Mouse (Mus musculus) lung, embryonic 15.5 days (tissue): Measurements from ENCODE around the gene Tfip11. TPM values are rescaled to one million over a fixed set of nuclear protein-coding genes. Genes with fewer than 3 reads are reported as not detected.
A peak's percentile ranks its signal among the peaks of the same experiment; 100 is the strongest.

Experiments
- ATAC-seq: fragments of 200-750 bp; cut with Nextera tagmentation; 2 replicates; pipeline ENCODE4 v1.8.0; 2017; ENCODE audit warnings: moderate number of reproducible peaks, borderline replicate concordance; ENCODE audit not compliant: low FRiP score, low TSS enrichment; ENCODE audit errors: extremely low read depth
- H3K27ac ChIP-seq: fragments of 300-500 bp; sonication (generic); 2 replicates; pipeline ENCODE4 v1.5.1; 2015; ENCODE audit warnings: moderate library complexity, mild to moderate bottlenecking, inconsistent platforms
- H3K27me3 ChIP-seq: fragments of 300-500 bp; sonication (generic); 2 replicates; pipeline ENCODE4 v1.6.1; 2015; ENCODE audit warnings: inconsistent platforms
- H3K36me3 ChIP-seq: fragments of 300-500 bp; sonication (generic); 2 replicates; pipeline ENCODE4 v1.6.1; 2015; ENCODE audit warnings: inconsistent platforms
- H3K4me1 ChIP-seq: fragments of 300-500 bp; sonication (generic); 2 replicates; pipeline ENCODE4 v1.6.1; 2015; ENCODE audit warnings: inconsistent platforms
- H3K4me2 ChIP-seq: fragments of 300-500 bp; sonication (generic); 2 replicates; pipeline ENCODE4 v1.6.1; 2015; ENCODE audit warnings: inconsistent platforms, mild to moderate bottlenecking, moderate library complexity
- H3K4me3 ChIP-seq: fragments of 300-500 bp; sonication (generic); 2 replicates; pipeline ENCODE4 v1.5.1; 2015; ENCODE audit warnings: mild to moderate bottlenecking, inconsistent platforms
- H3K9ac ChIP-seq: fragments of 300-500 bp; sonication (generic); 2 replicates; pipeline ENCODE4 v1.6.1; 2015; ENCODE audit warnings: inconsistent platforms
- H3K9me3 ChIP-seq: fragments of 300-500 bp; sonication (generic); 2 replicates; pipeline ENCODE4 v1.6.1; 2016; ENCODE audit warnings: inconsistent platforms
- WGBS: fragments of 180-500 bp; shearing (Covaris S2); methylation state at CpG from one replicate; pipeline ENCODE4 v1.1.7; 2015; 5-methylcytosine and 5-hydroxymethylcytosine counted together
- polyA plus RNA-seq: library from polyadenylated mRNA; unstranded; fragments of >200 nt; fragmentation: Nextera tagmentation; extraction: Ambion mirVana; gene quantifications from 2 replicates; pipeline ENCODE4 v1.2.1, GENCODE M21; 2015

Tfip11 gene
- polyA plus RNA-seq, 1 experiment from 2014 or later, result 30.4 TPM

DNA sequence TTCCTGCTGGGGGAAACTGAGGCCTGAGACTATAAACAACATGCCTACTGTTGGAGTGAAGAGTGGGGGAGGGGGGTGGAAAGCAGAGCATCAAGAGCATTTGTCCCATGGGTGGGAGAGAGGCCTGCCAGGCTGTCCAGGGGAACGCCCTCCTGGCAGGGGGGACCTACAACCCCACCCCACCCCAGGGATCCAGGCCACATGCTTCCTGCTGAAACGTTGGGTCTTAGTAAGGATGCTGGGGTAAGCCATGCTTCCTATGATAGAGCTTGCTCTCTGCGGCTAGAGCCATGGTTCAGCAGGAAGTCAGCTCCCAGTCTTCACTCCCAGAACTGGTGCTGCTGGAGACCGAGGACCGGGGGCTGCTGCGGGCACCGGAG lies 42.0 kb upstream of the Tfip11 start:
- no peak for ATAC-seq
- no peaks in the 10 kb centered on the region for H3K9me3 ChIP-seq
- peak overlapping the region; percentile 83 for H3K27ac ChIP-seq
- WGBS, result 65% methylated on average over 7 of the region's 7 CpGs
- no peak overlapping the region for H3K9ac ChIP-seq
- H3K27me3 ChIP-seq, result no peaks in the 10 kb centered on the region
- H3K4me3 ChIP-seq, result no peak overlapping the region
- no peaks in the 10 kb centered on the region for H3K36me3 ChIP-seq
- H3K4me1 ChIP-seq, result peaks cover 68% of the 10 kb centered on the region
- no peak overlapping the region for H3K4me2 ChIP-seq

DNA sequence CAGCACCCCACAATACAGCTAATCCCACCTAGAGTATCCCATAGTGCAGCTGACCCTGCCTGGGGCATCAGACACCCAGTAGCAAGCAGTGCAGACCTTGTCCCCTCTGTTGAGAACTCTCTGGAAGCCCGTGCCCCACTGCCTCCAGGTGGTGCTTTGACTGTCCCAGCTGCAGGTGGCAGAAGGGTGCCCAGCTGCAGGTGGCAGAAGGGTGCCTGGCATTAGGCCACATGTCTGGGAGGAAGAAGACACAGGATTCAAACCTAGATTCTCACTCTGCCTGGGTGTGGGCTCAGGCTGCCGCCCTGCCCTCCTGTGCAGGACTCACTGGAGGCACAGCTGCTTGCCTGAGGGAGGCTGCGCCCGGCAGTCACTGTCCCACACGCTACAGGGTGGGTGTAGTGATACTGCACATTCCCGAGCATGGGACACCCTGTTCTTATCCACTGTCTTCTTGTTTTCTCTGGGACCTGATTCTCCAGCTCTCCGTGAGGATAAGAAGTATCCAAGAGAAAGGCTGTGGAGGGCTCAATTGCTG lies 40.5 kb upstream of the Tfip11 start:
- Histone ChIP-seq H3K9ac (no peak overlapping the region), H3K9me3 (no peaks in the 10 kb centered on the region), H3K4me2 (no peak overlapping the region), H3K27me3 (no peaks in the 10 kb centered on the region), H3K4me1 (peaks cover 68% of the 10 kb centered on the region), H3K4me3 (no peak overlapping the region), H3K27ac (0 out of 2 replicates have a peak overlapping the region, but pooled peaks have one; percentile 3), H3K36me3 (no peaks in the 10 kb centered on the region)
- 84% methylated on average over 7 of the region's 7 CpGs for WGBS
- no peak for ATAC-seq

- ATAC-seq, result no peak
- Histone ChIP-seq H3K4me2 (no peak overlapping the region), H3K36me3 (no peaks in the 10 kb centered on the region), H3K4me3 (no peak overlapping the region), H3K9me3 (no peaks in the 10 kb centered on the region), H3K27me3 (no peaks in the 10 kb centered on the region), H3K4me1 (peaks cover 58% of the 10 kb centered on the region), H3K27ac (no peak overlapping the region), H3K9ac (no peak overlapping the region)
- 51% methylated on average over 2 of the region's 2 CpGs for WGBS
These were observed 39.6 kb upstream of the Tfip11 start for GRCm38 (mm10) chr5:112286608-112286983.

DNA sequence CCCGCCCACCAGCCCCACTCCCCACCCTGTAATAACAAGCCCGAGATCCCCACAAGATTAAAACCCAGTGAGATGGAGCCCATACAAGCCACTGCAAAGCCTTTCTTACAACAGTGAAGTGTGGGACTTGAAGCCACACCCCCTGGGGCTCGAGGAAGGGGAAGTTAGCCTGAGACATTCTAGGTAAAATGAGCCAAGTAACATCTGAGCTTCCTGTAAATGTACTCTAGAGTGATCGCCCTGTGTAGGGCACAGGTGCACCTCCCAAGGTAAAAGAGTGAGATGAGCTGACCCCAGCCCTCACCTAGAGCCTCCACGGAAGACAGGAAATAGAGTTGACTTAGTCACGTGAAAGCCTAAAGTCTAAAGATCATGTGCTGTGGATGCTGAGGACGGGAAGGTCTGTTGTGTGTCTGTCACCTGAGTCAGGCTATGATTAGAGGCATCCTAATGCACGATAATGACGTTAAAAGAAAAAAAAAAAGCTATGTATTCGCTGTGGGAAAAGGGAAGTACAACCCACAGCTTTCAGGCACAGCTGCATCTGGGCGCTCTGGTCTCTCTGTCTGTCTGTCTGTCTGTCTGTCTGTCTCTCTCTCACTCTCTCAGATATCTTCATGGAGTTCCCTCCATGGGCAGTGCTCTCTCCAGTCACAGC lies 39.0 kb upstream of the Tfip11 start:
- Histone ChIP-seq H3K36me3 (no peaks in the 10 kb centered on the region), H3K9ac (no peak overlapping the region), H3K4me3 (no peak overlapping the region), H3K9me3 (no peaks in the 10 kb centered on the region), H3K27me3 (no peaks in the 10 kb centered on the region), H3K4me1 (peaks cover 53% of the 10 kb centered on the region), H3K4me2 (no peak overlapping the region), H3K27ac (no peak overlapping the region; the same call in 1 of the 2 replicates)
- ATAC-seq, result no peak
- 67% methylated on average over 11 of the region's 11 CpGs for WGBS

GRCm38 (mm10) chr5:112287652-112288051 lies 38.5 kb upstream of the Tfip11 start:
- H3K9me3 ChIP-seq, result no peaks in the 10 kb centered on the region
- H3K4me3 ChIP-seq, result no peak overlapping the region
- H3K36me3 ChIP-seq, result no peaks in the 10 kb centered on the region
- ATAC-seq, result no peak
- no peaks in the 10 kb centered on the region for H3K27me3 ChIP-seq
- H3K9ac ChIP-seq, result no peak overlapping the region
- H3K4me2 ChIP-seq, result no peak overlapping the region
- peak overlapping the region; percentile 1; the same call in 1 of the 2 replicates for H3K27ac ChIP-seq
- whole genome bisulfite sequencing, result 84% methylated on average over 2 of the region's 2 CpGs
- peaks cover 48% of the 10 kb centered on the region for H3K4me1 ChIP-seq

DNA sequence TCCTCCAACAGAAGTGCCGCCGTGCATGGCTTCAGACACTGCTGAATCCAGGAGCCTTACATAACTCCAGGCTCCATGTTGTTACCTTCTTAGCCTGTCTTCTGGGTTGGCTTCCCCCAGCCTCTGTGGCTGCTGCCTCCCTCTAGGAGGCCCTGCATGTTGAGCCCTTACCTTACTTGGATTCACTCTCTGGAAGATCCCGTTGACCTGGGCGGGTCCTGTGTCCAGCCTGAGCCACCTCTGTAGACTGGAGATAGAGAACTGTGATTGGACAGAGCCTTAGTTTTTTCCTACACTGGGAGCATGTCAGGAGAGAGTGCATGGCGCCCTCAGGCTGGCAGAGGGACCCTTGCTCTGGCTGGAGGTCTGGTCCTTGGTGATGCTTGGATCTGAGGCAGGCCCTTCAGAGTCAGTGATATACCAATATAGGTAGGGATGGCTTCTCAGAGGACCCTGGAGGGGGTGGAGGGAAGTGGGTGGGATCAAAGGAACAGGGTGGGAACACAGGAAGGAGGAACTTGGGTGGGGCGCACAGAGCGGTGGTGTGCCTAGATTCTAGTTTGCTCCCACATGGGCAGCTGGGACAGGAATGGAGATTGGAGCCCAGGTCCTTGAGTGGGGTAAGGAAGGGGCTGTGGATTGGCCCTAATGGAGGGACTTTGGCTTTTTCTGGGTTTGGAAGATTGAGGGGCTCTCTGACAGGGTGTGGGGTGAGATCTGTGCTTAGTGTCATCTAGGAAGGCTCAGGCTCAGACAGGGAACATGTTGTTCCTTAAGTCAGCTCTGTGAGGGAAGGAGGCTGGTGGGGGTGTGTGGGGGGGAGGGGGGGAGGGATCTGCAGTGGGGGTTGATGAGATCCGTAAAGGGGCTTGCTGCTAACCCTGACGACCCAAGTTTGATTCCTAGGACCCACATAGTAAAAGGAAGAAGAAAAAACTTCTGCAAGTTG lies 37.7 kb upstream of the Tfip11 start:
- H3K36me3 ChIP-seq, result no peaks in the 10 kb centered on the region
- H3K9ac ChIP-seq, result no peak overlapping the region
- H3K4me3 ChIP-seq, result peak overlapping the region; percentile 15; the same call in 1 of the 2 replicates
- no peak for ATAC-seq
- 76% methylated on average over 9 of the region's 9 CpGs for WGBS
- H3K27me3 ChIP-seq, result no peaks in the 10 kb centered on the region
- H3K27ac ChIP-seq, result peak overlapping the region; percentile 41; the same call in 1 of the 2 replicates
- peaks cover 45% of the 10 kb centered on the region for H3K4me1 ChIP-seq
- peak overlapping the region; percentile 41 for H3K4me2 ChIP-seq
- no peaks in the 10 kb centered on the region for H3K9me3 ChIP-seq

- no peak for ATAC-seq
- no peaks in the 10 kb centered on the region for H3K36me3 ChIP-seq
- 26% methylated on average over 8 of the region's 8 CpGs for WGBS
- H3K4me1 ChIP-seq, result peaks cover 38% of the 10 kb centered on the region
- H3K4me3 ChIP-seq, result peak overlapping the region; percentile 15
- H3K27ac ChIP-seq, result peak overlapping the region; percentile 41; the same call in 1 of the 2 replicates
- no peaks in the 10 kb centered on the region for H3K9me3 ChIP-seq
- peak overlapping the region; percentile 41 for H3K4me2 ChIP-seq
- H3K9ac ChIP-seq, result no peak overlapping the region
- H3K27me3 ChIP-seq, result no peaks in the 10 kb centered on the region
These were observed 36.9 kb upstream of the Tfip11 start for GRCm38 (mm10) chr5:112289236-112289635.

- peaks cover 34% of the 10 kb centered on the region for H3K4me1 ChIP-seq
- no peaks in the 10 kb centered on the region for H3K36me3 ChIP-seq
- H3K4me2 ChIP-seq, result peak overlapping the region; percentile 41
- H3K27me3 ChIP-seq, result no peaks in the 10 kb centered on the region
- 72% methylated on average over 16 of the region's 16 CpGs for WGBS
- peak overlapping the region; percentile 15; the same call in 1 of the 2 replicates for H3K4me3 ChIP-seq
- no peaks in the 10 kb centered on the region for H3K9me3 ChIP-seq
- no peak overlapping the region for H3K9ac ChIP-seq
- H3K27ac ChIP-seq, result no peak overlapping the region; the same call in 1 of the 2 replicates
- no peak for ATAC-seq
These were observed 36.2 kb upstream of the Tfip11 start for GRCm38 (mm10) chr5:112289819-112290535.

GRCm38 (mm10) chr5:112290536-112290880 lies 35.6 kb upstream of the Tfip11 start:
- no peak overlapping the region for H3K9ac ChIP-seq
- H3K36me3 ChIP-seq, result no peaks in the 10 kb centered on the region
- H3K4me3 ChIP-seq, result no peak overlapping the region
- ATAC-seq, result no peak
- no peak overlapping the region; the same call in 1 of the 2 replicates for H3K27ac ChIP-seq
- no peaks in the 10 kb centered on the region for H3K27me3 ChIP-seq
- no peaks in the 10 kb centered on the region for H3K9me3 ChIP-seq
- H3K4me2 ChIP-seq, result no peak overlapping the region
- whole genome bisulfite sequencing, result 81% methylated on average over 8 of the region's 8 CpGs
- peaks cover 36% of the 10 kb centered on the region for H3K4me1 ChIP-seq

DNA sequence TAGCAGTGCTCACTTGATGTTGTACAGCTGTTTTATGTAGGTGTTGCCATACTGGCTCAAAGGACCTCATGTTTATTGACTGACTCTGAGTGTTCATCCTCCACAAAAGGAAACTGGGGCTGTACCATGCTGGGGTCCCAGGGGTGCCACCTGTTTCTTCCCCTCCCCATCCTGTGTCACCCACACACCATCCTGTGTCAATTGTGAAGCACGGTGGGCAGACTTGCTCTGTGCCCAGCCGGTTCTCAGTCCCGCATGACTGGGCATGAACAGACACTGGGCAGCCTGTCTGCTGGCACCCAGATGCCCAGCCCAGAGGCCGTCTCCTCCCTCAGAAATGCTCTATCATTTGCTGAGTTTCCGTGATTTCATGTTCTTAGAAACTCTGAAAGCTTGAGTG lies 34.3 kb upstream of the Tfip11 start:
- Histone ChIP-seq H3K9ac (no peak overlapping the region), H3K4me1 (peaks cover 40% of the 10 kb centered on the region), H3K27ac (no peak overlapping the region), H3K4me2 (no peak overlapping the region), H3K27me3 (no peaks in the 10 kb centered on the region), H3K9me3 (no peaks in the 10 kb centered on the region), H3K4me3 (no peak overlapping the region), H3K36me3 (no peaks in the 10 kb centered on the region)
- WGBS, result 86% methylated on average over 5 of the region's 5 CpGs
- ATAC-seq, result no peak

DNA sequence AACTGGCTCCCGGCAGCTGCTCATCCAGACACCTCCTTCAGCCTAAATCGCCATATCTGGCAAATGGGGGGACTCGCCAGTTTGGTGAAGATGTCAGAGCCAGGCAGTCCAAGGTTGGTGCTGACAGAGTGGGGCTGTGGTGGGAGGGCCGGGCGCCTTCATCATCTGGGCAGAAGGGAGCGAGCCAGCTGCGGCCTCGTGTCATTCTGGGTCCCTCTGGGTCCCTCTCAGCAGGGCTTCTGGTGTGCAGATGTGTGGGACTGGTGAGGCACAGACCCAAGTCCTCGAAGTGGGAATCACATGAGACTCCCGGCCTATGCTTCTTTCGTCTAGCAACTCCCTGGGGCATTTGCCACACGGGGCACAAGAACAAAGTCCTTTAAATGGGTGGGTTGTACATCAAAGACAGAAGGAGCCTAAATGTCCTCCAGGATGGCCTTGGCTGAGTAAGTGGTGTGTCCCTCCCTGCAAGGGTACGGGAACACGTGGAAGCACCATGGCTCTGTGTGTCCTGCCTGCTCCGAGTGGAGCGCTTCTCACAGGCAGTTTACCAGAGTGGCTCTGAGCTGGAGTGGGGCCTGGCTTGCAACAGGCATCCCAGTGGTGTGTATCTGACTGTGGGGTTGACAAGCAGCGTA lies 33.7 kb upstream of the Tfip11 start:
- H3K27ac ChIP-seq, result no peak overlapping the region
- no peaks in the 10 kb centered on the region for H3K36me3 ChIP-seq
- H3K4me3 ChIP-seq, result no peak overlapping the region
- no peaks in the 10 kb centered on the region for H3K9me3 ChIP-seq
- WGBS, result 79% methylated on average over 17 of the region's 17 CpGs
- no peak overlapping the region for H3K9ac ChIP-seq
- no peak for ATAC-seq
- H3K4me2 ChIP-seq, result no peak overlapping the region
- peaks cover 44% of the 10 kb centered on the region for H3K4me1 ChIP-seq
- H3K27me3 ChIP-seq, result no peaks in the 10 kb centered on the region
